ENCODE assay signal across 8 mouse cellular contexts in genomic region chr6:72788892-72789699, GRCm38 (mm10). TPM values are rescaled to one million over a fixed set of nuclear protein-coding genes. Genes with fewer than 3 reads are reported as not detected.
DNase-seq lines count a peak whose midpoint lies in the region; ATAC-seq and TF ChIP-seq lines count a peak whose summit lies in the region.

TSS of gene Tcf7l1 (minus strand) at chr6:72789254.

- peak within 1 kb of the TSS; percentile 100 for H3K4me2 ChIP-seq in hindbrain, embryonic 16.5 days (ENCODE audit: low read length)

- H3K36me3 ChIP-seq in hindbrain, embryonic 16.5 days (ENCODE audit: control insufficient read depth, insufficient read depth, low read length) = no peaks in the 10 kb centered on the region

- peak; percentile 77 for DNase-seq in WW6 (ENCODE audit: low read depth, low spot score)
- peak; percentile 95 for DNase-seq in cerebellum, postnatal 4 days (ENCODE audit: low spot score in 2 of 2)
- peak; percentile 95 for DNase-seq in gastrocnemius, adult 2 months
- peak; percentile 80 for DNase-seq in left cerebral cortex, adult 11 months (ENCODE audit: low spot score)
- peak; percentile 94 for DNase-seq in lung, postnatal 36 days
- peak; percentile 91 for DNase-seq in retina, postnatal 1 day
- peak; percentile 94 for DNase-seq in thymus, postnatal 4 days

- peak; percentile 99 for TF ChIP-seq CTCF in gastrocnemius, adult 2 months (IDR thresholded peaks at IDR 0.05)

- peak within 1 kb of the TSS; percentile 91 for H3K27ac ChIP-seq in gastrocnemius, adult 2 months
- H3K27ac ChIP-seq in hindbrain, embryonic 16.5 days (ENCODE audit: low read depth, low read length) = peak within 1 kb of the TSS; percentile 83

- WGBS in hindbrain, embryonic 16.5 days = under 1% methylated on average over 59 of the region's 80 CpGs

- ATAC-seq in hindbrain, embryonic 16.5 days = peak; percentile 91

- peaks cover 11% of the 10 kb centered on the region for H3K27me3 ChIP-seq in hindbrain, embryonic 16.5 days (replicated peaks; ENCODE audit: control insufficient read depth, insufficient read depth, low read length)

- intact Hi-C loops in gastrocnemius, adult 2 months (cut with DNase I) = loop anchor here (2.0 to 5.0 kb wide), 4 partner anchors 42 to 152 kb away; no protein-coding TSS in a partner anchor

- H3K4me1 ChIP-seq in hindbrain, embryonic 16.5 days (ENCODE audit: control insufficient read depth, insufficient read depth, low read depth, low read length) = peaks cover 17% of the 10 kb centered on the region

- H3K9ac ChIP-seq in hindbrain, embryonic 16.5 days (ENCODE audit: low read depth, low read length) = peak within 1 kb of the TSS; percentile 74

- no peaks in the 10 kb centered on the region for H3K9me3 ChIP-seq in hindbrain, embryonic 16.5 days (ENCODE audit: control insufficient read depth, low read length)

- peak within 1 kb of the TSS; percentile 92 for H3K4me3 ChIP-seq in gastrocnemius, adult 2 months
- peak within 1 kb of the TSS; percentile 69 for H3K4me3 ChIP-seq in hindbrain, embryonic 16.5 days (ENCODE audit: low read length)

RNA-seq across cellular contexts. Expression of gene Tcf7l1, which starts in this region (rescaled TPM):
- 1 to 10 TPM; 4.9 to 7.5 TPM for total RNA-seq in gastrocnemius, adult 2 months (2021)
- polyA plus RNA-seq in hindbrain, embryonic 16.5 days (2015; fragmentation: Nextera tagmentation; extraction: Ambion mirVana) = 6.3 and 8.1 TPM in 2 replicates

Comparison
In these comparisons a context has a peak if more than half of its experiments do, and no peak if none do; other contexts are left out.
1. Peak in every context shown above with its lines: DNase-seq, ATAC-seq, H3K4me3 ChIP-seq and H3K27ac ChIP-seq.